Mouse (Mus musculus): ENCODE results near the gene Zfp112.
A peak's percentile ranks its signal among the peaks of the same experiment; 100 is the strongest.
"Not testable (repeated sequence)": the region's sequence is repeated elsewhere in the genome, so short reads cannot be mapped to it uniquely, and the experiment has no call there.

Gene Zfp112

DNA sequence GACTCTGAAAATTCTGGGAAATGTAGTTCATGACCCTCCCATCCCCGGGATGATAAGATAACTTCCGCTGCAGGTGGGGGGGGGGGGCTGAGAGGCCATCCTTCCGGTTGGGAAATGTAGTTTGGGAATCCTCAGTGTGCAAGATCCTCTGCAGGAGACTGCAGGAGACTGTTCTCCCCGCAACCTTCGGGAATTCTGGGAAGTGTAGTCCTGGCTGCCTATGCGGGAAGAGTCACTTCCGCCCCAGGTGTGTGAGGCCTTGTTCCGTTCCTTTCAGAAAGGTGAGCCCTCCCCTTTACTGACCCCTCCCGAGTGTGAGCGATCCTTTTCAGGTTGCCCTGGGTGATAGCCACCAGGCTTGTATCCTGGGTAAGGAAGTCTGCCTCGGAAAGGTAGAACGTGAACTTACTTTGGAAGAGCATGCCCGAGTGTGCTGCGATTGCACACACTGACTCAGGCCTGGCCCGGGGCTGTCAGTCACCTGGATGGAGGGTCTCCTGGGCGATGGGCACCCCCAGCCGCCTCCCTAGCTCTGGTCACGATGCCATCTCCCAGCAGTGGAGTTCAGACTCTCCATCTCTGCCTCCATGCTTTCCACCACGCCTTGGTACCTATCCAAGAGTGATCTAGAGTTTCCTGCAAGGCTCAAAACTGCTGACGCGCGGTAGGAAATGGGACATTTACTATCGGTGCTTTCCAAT is at the start of gene Zfp112:
Gene Zfp112, plus strand, starts transcription at position 159 of the 701 bp plus-strand sequence.
- DNase-seq, result peak; percentile 84 to 94

DNA sequence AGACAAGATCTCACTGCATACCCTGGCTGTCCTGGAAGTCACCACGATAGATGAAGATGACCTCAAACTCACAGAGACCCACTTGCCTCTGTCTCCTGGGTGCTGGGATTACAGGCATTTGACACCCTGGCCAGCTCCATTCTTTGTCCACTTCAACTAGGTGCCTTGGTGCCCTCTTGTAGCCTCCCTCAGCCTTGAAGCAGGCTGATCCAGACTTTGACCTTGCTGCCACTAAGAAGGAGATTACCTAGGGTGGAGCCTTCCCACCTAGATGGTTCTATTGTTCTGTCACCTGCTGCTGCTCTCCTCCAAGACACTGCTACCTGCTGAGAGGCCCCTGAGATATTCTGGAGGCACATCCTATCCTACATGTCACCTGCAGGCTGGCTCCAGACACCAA is 37.7 kb upstream of the Zfp112 start:
- DNase-seq, result not testable (repeated sequence)

DNA sequence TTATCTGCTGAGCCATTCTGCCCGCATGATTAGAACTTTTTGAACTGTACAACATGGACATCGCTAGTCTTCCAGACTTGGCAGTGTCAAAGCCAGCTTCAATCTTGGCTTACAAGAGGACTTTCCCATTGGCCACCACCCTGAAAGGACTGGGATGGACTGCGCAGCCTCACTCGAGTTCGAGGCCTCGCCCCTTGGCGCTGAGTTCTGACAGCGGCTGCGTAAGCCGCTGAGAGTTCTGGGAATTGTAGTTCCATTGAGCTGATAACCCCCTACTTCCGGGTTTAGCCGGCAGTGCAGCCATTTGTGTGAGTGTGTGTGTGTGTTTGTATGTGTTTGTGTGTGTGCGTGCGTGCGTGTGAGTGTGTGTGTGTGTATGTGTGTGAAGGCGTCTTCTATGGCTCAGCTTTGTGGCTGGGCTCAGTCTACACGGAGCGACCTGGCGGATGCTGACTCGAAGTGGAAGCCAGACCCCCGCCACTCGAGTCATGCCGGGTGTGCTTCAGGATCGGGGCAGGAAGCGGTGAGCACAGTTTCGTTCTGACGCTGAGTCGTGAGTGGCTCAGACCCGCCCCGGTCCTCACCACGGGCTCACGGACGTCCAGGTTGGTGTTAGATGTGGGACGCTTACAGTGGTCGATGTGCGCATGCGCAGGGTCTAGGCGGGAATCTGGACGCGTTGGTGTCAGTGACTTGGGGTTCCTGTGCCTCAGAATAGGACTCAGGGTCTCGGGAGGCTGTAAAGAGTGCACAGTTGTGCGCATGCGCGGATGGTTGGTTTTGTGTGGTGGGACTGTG is 30.3 kb upstream of the Zfp112 start, which contains the start of gene Zfp180:
Gene Zfp180, plus strand, starts transcription at position 291 of the 798 bp plus-strand sequence.
- DNase-seq, result peak; percentile 97 to 99

DNA sequence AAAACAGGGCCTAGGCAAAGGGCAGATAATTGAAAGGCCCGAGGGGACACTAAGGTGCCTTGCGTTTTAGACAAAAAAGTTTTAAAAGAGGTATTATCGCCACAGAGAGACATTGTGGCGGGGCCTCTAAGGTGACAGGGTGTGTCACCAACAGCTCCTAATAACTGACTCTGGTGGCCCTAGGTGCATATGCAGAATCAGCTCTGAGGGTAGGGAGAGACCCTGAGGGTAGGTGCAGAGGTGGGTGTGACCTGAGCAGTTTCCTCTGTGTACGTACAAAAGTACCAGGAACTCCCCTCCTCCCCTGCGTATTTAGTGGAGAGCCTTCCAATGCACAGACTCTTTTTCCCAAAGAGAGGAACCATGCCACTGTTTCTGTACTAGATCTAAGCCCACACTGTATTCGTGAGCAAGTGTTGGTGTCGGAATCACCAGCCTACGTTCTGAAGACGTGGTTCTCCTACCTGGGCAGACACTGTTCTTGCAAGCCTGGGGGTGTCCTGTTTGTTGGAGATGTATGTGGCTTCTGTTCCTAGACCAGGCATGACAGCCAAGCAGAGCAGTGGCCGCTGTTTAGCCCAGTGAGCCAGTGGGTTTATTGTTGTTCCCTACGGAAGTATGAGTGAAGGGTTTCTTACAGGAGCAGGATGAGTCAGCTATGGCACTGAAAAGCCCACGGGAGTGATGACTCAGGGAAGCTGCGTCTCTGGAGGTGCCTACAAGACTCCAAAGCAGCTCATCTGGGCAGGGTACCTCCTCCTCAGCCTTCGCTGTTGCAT is 29.5 kb upstream of the Zfp112 start:
- DNase-seq, result no peak

DNA sequence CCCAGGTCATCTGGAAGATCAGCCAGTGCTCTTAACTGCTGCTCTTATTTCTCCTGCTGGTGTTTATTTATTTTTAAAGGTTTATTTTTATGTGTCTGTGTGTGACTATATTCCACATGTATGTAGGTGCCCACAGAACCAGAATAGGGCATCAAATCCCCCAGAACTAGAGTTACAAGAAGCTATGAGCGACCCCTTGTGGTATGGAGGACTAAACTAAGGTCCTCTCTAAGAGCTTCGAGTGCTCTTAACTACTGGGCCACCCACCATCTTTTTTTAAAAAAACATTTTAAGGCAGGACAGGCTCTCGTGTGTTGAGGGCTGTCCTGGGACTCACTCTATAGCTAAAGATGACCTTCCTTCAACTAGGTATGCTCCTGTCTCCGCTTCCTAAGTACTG is 25.2 kb upstream of the Zfp112 start:
- no peak for DNase-seq

DNA sequence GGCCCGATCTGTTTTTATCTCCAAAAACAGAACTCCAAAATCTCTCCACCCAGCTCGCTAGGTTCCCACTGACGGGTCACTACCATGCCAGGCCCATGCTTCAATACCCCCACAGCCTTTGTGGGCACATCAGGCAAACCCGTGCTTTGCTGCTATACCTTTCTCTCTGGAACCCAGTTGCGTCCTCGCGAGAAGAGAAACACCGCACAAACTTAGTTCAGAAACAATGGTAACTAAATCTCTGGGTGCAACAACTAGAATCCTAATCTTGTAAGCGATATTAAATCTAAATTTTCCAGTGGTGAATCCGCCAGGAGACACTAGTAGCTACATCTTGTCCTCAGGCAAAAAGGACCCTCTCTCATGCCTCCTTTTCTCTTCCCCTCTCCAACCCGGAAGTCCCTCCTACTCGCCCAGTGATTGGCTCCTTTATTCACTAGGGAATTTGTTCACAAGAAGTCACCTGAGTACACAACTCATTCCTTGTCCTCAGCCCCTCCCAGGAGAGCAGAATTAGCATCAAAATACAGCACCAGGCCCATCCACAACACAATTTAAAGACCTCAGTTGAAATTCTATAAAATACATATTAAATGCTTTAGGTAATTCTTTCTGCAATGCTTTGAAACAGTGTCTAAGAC is 24.5 kb upstream of the Zfp112 start:
- no peak for DNase-seq

DNA sequence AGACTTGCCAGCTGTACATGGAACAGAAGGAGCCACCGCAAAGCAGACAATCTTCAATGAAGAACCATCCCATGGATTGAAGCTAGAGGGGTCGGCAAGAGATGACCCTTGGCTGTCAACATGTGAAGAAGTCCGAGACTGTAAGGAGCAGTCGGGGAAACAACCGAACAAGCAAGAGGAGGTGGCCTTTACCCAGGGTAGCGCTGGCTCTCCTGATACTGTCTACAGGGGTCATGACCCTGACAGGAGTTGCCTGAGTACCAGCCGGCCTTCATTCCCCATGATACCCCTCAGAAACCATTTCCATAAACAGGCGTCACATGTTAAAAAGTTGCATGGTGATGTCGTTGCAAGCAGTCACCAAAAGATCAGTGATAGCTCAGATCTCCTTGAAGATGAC is 7.7 kb upstream of the Zfp112 start:
- DNase-seq, result no peak

DNA sequence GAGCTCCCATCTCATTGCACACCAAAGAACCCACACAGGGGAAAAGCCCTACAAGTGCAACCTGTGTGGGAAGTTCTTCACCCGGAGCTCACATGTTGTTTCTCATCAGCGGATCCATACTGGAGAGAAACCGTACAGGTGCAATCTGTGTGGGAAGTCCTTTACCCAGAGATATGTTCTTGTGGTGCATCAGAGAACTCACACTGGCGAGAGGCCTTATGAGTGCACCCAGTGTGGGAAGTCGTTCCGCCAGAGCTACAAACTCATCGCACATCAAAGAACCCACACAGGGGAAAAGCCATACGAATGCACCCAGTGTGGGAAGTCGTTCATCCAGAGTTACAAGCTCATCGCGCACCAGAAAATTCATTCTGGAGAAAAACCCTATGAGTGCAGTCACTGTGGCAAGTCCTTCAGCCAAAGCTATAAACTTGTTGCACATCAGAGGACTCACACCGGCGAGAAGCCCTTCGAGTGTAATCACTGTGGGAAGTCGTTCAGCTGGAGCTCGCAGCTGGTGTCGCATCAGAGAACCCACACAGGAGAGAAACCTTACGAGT is 6.9 kb upstream of the Zfp112 start:
- DNase-seq, result no peak

DNA sequence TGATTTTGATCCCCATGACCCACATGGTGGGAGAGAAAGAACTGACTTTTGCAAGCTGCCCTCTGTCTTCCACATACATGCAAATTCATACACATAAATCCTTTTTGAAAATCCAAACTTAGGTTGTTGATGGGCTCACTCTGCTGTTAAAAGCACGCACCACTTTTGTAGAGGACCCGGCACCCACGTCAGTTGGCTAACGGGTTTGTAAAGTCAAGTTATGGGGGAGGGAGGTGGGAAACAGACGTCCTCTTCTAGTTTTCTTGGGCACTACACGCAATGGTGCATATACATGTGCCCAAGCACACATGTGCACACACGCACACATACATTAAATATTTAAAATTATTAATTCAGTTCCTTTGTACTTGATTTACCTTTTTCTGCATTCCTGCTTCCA is 1.3 kb upstream of the Zfp112 start:
- no peak for DNase-seq

DNA sequence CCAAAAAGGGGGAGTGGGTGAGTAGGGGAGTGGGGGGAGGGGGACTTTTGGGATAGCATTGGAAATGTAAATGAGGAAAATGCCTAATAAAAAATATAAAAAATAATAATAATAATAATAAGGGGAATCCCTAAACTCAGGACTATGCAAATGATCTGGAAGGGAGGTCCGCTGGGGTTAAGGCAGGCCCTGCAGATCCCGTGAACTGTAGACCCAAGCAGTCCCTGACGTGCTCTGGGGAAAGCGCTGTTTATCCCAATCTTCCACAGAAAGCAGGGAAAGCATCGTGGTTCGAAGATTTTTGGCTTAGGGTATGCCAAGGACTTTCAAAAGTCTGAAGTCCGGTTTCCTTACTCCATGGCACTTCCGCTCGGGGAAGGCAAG is 350 bp upstream of the Zfp112 start:
- no peak for DNase-seq

DNA sequence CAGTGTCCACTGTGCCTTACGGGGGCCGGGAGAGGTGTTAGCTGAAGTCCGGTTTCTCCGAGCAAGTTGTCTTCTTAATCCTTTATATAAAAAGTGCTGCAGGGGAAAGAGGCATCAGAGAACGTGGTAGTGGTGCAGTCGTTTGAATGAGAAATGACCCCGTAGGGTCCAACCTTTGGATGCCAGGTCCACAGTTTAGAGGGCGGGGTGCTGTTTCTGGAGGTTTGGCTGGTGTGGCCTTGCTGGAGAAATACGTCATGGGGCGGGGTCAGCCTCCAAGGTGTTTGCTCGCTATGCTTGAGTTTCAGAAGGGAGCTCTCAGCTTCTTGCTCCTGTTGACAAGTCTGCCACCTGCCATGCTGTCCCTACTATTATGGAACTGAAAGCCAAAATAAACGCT is 887 bp downstream of the Zfp112 start:
- peak; percentile 90 to 93 for DNase-seq

DNA sequence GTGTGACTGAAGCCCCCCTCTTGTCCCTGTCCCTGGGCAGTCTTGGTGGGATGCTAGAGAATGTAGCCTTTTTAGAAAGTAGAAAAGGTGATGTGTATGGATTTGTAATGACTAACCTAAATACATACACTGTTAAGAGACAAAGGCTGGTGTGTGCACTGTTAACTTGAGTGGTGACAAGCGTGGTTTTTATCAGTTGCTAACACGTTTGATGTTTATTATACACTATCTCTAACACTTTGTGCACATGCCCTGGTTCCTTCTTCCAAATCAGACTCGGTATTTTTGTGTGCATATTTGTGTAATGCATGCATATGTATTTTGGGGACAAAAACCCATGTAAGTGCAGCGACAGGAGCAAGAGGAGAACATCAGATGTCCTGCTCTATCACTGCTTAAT is 4.5 kb downstream of the Zfp112 start:
- DNase-seq, result no peak

DNA sequence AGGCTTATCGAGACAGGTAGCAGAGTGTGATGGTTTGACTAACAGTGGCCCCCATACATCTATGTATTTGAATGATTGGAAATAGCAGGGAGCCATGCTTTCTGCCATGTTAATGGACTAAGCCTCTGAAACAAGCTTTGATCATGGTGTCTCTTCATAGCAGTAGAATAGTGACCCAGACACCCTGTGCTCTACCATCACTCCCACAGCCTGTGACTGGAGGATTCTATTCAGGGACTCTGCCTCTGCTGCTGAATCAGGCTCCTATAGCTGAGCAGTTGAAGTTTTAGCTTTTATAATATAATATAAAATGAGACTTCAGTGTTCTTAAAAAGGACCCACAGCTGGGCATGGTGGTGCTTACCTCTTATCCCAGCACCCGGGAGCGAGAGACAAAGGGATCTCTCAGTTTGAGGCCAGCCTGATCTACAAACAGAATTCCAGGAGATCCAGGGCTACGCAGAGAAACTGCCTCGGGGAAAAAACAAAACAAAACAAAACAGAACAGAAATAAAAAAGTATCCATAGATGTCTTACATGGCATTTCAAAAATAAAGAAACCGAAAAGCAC is 21.4 kb downstream of the Zfp112 start:
- no peak for DNase-seq

DNA sequence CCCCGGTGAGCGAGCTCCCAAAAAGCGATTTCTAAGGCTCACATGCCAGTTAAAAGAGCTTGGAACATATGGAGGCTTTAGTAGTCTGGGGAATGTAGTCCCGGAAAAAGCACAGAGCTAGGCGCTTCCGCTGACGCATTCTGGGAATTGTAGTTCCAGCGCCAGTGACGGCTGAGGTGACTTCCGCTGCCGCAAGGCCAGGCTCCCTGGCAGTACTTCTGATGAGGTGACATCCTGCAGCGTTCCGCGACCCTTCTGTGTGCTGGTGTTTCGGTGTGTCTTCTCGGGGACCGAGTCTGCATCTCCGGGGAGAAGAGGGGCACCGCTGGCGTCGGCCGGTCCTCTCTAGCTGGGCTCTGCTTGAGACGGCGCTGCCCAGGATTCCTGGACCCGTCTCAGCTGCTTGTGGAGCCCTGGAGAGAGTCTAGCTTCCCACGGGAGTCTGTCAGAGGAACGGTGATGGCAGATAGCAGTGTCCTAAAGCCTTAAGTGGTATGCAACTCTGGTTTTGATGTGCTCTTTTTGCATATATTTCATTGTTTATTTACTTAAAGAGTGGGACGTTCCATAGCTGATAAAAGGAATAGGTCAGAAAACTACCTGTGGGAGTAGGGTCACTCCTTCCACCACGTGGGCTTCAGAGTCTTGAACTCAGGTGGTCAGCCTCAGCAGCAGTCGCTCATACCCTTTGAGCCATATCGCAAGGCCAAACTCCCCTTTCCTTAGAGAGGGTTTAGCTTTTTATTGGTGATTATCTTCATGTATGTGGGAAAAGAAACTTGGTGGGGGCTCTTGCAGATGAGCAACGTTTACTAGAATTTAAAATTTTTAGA is 22.1 kb downstream of the Zfp112 start, which contains the start of gene Zfp235:
Gene Zfp235, plus strand, starts transcription at position 174 of the 833 bp plus-strand sequence.
- DNase-seq, result peak; percentile 87 to 92

DNA sequence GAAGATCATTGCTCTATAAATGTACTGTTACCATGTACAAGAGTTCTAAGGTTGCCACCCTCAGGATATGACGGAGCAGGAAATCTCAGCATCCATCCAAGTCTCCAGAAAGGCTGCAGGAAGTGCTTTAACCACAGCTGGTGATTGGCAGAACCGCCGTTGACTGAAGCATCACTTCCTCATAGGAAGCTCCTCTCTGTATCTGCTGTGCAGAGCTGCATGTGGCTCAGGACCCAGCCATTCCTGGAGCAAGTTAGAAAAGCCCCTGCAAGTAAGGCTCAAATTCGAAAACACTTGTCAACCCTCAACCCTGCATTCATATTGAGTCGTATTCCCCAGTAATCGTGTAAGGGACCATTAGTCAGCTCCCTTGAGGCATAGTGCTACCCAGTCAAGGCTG is 30.5 kb downstream of the Zfp112 start:
- no peak for DNase-seq

DNA sequence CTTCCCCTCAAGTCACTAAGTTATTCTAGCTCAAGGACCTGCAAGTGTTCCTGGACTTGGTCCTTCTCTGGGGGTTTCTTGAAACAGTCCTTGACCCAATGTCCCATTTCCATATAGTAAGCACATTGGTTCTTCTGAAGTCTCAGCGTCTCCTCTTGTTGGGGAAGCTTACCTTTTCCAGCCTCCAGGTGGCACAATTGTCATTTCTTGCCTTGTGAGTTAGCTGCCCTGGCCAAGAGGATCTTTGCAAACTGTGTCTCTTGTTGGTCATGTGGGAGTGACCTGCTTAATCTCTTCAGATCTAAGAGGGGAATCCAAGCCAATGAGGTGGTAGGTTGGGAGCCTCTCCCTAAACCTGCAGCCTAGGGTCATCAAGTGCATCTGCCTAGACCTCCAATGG is 41.2 kb downstream of the Zfp112 start:
- peak; percentile 37 to 43 for DNase-seq

DNA sequence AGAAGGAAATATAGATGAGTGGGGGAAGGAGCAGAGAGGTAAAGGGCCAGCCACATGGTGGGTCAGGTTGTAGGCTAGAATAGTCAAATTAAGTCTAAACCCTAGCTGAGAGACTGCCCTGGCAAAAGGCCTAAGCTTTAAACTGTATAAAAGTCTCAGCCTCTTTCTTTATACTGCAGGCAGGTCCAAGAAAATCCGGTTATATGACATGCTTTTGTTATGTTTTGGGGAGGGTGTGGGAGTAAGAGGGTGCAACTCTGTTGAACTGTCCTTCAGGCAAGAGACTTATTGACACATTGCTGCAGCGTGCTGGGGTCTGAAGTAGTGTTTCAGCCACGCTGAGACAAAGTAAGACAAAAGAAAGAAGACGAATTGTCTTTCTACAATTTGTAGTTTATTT is 60.1 kb downstream of the Zfp112 start:
- no peak for DNase-seq

DNA sequence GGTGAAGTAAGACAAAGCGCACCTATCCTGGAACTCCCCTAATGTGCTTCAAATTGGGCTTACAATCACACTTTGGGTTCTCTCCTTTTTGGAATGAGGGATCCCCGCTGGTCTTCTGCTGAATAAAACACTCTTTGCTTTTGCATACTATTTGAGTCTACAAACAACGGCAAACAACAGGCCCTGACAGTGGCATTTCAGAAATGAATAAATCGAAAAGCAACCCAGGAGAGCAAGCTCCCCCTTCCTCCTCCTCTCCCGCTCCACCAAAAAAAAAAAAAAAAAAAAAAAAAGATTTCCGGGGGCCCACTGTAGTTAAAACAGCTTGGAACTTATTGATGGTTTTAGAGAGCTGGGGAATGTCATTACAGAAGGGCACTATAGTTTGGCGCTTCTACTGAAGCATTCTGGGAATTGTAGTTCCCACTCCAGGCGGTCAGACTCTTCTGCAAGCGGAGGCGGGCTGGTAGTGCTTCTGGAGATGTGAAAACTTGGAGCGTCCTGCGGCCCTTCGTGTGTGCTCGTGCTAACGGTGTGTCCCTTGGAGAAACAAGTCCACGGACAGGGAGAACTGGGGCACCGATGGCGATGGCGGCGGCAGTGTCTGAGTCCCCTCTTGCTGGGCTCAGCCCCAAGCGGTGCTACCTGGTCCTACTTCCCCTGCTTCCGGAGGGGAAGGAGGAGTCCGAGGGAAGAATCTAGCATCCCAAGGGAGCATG is 62.7 kb downstream of the Zfp112 start, which contains the start of gene Zfp114:
Gene Zfp114, plus strand, starts transcription at position 443 of the 719 bp plus-strand sequence.
- peak; percentile 53 to 76 for DNase-seq

DNA sequence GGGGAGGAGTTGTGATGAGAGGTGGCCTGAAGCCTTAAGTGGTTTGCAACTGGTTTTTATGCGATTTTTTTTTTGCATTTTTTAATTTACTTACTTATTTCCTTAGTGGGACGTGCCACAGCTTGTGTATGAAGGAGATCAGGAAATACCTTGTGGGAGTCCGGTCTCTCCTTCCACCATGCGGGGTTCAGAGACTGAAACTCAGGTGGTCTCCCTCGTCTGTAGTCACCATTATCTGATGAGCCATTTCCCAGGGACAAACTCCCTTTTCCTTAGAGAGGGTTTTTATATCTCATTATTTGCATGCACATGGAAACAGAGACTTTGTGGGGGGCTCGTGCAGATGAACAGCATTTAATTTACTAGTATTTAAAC is 63.2 kb downstream of the Zfp112 start:
- no peak for DNase-seq

Data from kidney, postnatal 25 days (tissue).